Mouse (Mus musculus) MEL (cell line): ENCODE results near the gene Lrrc63. TPM values are rescaled to one million over a fixed set of nuclear protein-coding genes. Genes with fewer than 3 reads are reported as not detected.

Source experiments
- DNase-seq: peaks from one replicate; pipeline ENCODE4 v3.0.0; 2011; ENCODE audit warnings: low read depth, low spot score
- H3K27ac ChIP-seq: 2 replicates; pipeline ENCODE4 v1.5.1; 2012; ENCODE audit warnings: low read depth, mild to moderate bottlenecking, control low read depth, low read length, moderate library complexity; ENCODE audit not compliant: control insufficient read depth
- H3K27me3 ChIP-seq, 2 experiments: fragments of 150-350 bp in 1 of 2; sonication (generic) in 1 of 2; 2 replicates each; pipeline ENCODE4 v1.6.1; 2012; ENCODE audit warnings: low read length in 2 of 2, mild to moderate bottlenecking in 2 of 2, improper control_type of control experiment in 1 of 2, moderate library complexity in 1 of 2; ENCODE audit not compliant: insufficient read depth in 2 of 2, control insufficient read depth in 1 of 2
- H3K36me3 ChIP-seq, 2 experiments: 2 replicates each; pipeline ENCODE4 v1.6.1; 2012 to 2014; ENCODE audit warnings: low read length in 2 of 2, improper control_type of control experiment in 1 of 2, inconsistent platforms in 1 of 2, mild to moderate bottlenecking in 1 of 2; ENCODE audit not compliant: insufficient read depth in 2 of 2, control insufficient read depth in 1 of 2
- H3K4me1 ChIP-seq, 2 experiments: fragments of 150-350 bp in 1 of 2; sonication (generic) in 1 of 2; 2 replicates each; pipeline ENCODE4 v1.6.1; 2012; ENCODE audit warnings: low read length in 2 of 2, improper control_type of control experiment in 1 of 2, mild to moderate bottlenecking in 1 of 2; ENCODE audit not compliant: insufficient read depth in 2 of 2, control insufficient read depth in 1 of 2
- H3K4me3 ChIP-seq, 2 experiments: fragments of 150-350 bp in 1 of 2; sonication (generic) in 1 of 2; 2 replicates each; pipeline ENCODE4 v1.5.1; 2012; ENCODE audit warnings: low read depth in 2 of 2, low read length in 2 of 2, mild to moderate bottlenecking in 2 of 2, moderate library complexity in 2 of 2, control low read depth in 1 of 2, improper control_type of control experiment in 1 of 2; ENCODE audit not compliant: control insufficient read depth in 1 of 2, insufficient read depth in 1 of 2
- H3K79me2 ChIP-seq: 2 replicates; pipeline ENCODE4 v1.6.1; 2012; ENCODE audit warnings: mild to moderate bottlenecking, low read length, moderate library complexity; ENCODE audit not compliant: control insufficient read depth, poor library complexity, insufficient read depth
- H3K9ac ChIP-seq: 2 replicates; pipeline ENCODE4 v1.6.1; 2012; ENCODE audit warnings: low read depth, mild to moderate bottlenecking, control low read depth, low read length, moderate library complexity; ENCODE audit not compliant: control insufficient read depth, poor library complexity, severe bottlenecking
- H3K9me3 ChIP-seq: fragments of 150-350 bp; sonication (generic); replicated peaks from 2 replicates; pipeline ENCODE4 v1.6.1; 2012; ENCODE audit warnings: mild to moderate bottlenecking, low read length, improper control_type of control experiment, moderate library complexity; ENCODE audit not compliant: insufficient read depth
- BHLHE40 ChIP-seq: IDR thresholded peaks from 2 replicates; pipeline ENCODE4 v1.6.1; 2012; ENCODE audit warnings: low read depth, mild to moderate bottlenecking, inconsistent platforms, low read length, improper control_type of control experiment, borderline replicate concordance
- ETS1 ChIP-seq: IDR thresholded peaks from 2 replicates; pipeline ENCODE4 v1.6.1; 2012; ENCODE audit warnings: low read depth, mild to moderate bottlenecking, inconsistent platforms, low read length, improper control_type of control experiment, moderate library complexity
- MAZ ChIP-seq: IDR thresholded peaks from 2 replicates; pipeline ENCODE4 v1.6.1; 2012; ENCODE audit warnings: low read depth, mild to moderate bottlenecking, inconsistent platforms, low read length, improper control_type of control experiment
- MYB ChIP-seq: IDR thresholded peaks from 2 replicates; pipeline ENCODE4 v1.6.1; 2011; ENCODE audit warnings: mild to moderate bottlenecking, low read depth, low read length, improper control_type of control experiment
- MYC ChIP-seq: IDR thresholded peaks from 2 replicates; pipeline ENCODE4 v1.6.1; 2011; ENCODE audit warnings: low read depth, mild to moderate bottlenecking, low read length, improper control_type of control experiment, moderate library complexity
- NELFE ChIP-seq: IDR thresholded peaks from 2 replicates; pipeline ENCODE4 v1.6.1; 2011; ENCODE audit warnings: low read depth, low read length, improper control_type of control experiment
- NRF1 ChIP-seq: IDR thresholded peaks from 2 replicates; pipeline ENCODE4 v1.6.1; 2014; ENCODE audit warnings: low read depth, mild to moderate bottlenecking, inconsistent platforms, low read length, improper control_type of control experiment, moderate library complexity; ENCODE audit not compliant: poor library complexity, insufficient read depth, severe bottlenecking
- POLR2A ChIP-seq, 2 experiments: IDR thresholded peaks; 2 replicates each; pipeline ENCODE4 v1.6.1; 2011 to 2012; ENCODE audit warnings: low read length in 2 of 2, mild to moderate bottlenecking in 2 of 2, control low read depth in 1 of 2, improper control_type of control experiment in 1 of 2, low read depth in 1 of 2, moderate library complexity in 1 of 2; ENCODE audit not compliant: control insufficient read depth in 1 of 2, insufficient read depth in 1 of 2, poor library complexity in 1 of 2
- RAD21 ChIP-seq: IDR thresholded peaks from 2 replicates; pipeline ENCODE4 v1.6.1; 2011; ENCODE audit warnings: mild to moderate bottlenecking, low read depth, low read length, improper control_type of control experiment
- SIN3A ChIP-seq: IDR thresholded peaks from 2 replicates; pipeline ENCODE4 v1.6.1; 2012; ENCODE audit warnings: low read length, improper control_type of control experiment, inconsistent platforms
- SMC3 ChIP-seq: IDR thresholded peaks from 2 replicates; pipeline ENCODE4 v1.6.1; 2011; ENCODE audit warnings: low read depth, low read length, improper control_type of control experiment
- TBP ChIP-seq: IDR thresholded peaks from 2 replicates; pipeline ENCODE4 v1.8.0; 2011; ENCODE audit warnings: low read depth, low read length, improper control_type of control experiment
- TCF12 ChIP-seq: IDR thresholded peaks from 2 replicates; pipeline ENCODE4 v1.6.1; 2014; ENCODE audit warnings: low read depth, mild to moderate bottlenecking, inconsistent platforms, low read length, improper control_type of control experiment, moderate library complexity
- UBTF ChIP-seq: IDR thresholded peaks from 2 replicates; pipeline ENCODE4 v1.6.1; 2012; ENCODE audit warnings: low read depth, mild to moderate bottlenecking, inconsistent platforms, low read length, improper control_type of control experiment, moderate library complexity, borderline replicate concordance; ENCODE audit not compliant: insufficient read depth
- USF1 ChIP-seq: IDR thresholded peaks from 2 replicates; pipeline ENCODE4 v1.6.1; 2014; ENCODE audit warnings: low read depth, mild to moderate bottlenecking, inconsistent platforms, low read length, improper control_type of control experiment, moderate library complexity
- ZC3H11A ChIP-seq: IDR thresholded peaks from 2 replicates; pipeline ENCODE4 v1.6.1; 2012; ENCODE audit warnings: low read depth, mild to moderate bottlenecking, inconsistent platforms, low read length, improper control_type of control experiment
- ZMIZ1 ChIP-seq: IDR thresholded peaks from 2 replicates; pipeline ENCODE4 v1.6.1; 2012; ENCODE audit warnings: low read depth, mild to moderate bottlenecking, inconsistent platforms, low read length, improper control_type of control experiment, moderate library complexity
- polyA plus RNA-seq, 2 experiments: library from polyadenylated mRNA; stranded (reverse) in 1 of 2; unstranded in 1 of 2; fragments of >175 nt in 1 of 2; fragments of >200 nt in 1 of 2; gene quantifications; 2 replicates each; pipeline versions ENCODE4 v1.2.1 to v1.2.4; 2012; ENCODE audit warnings: low replicate concordance in 2 of 2, low read depth in 1 of 2; ENCODE audit not compliant: insufficient read length in 2 of 2, insufficient read depth in 1 of 2, missing spikeins in 1 of 2
- total RNA-seq: library from RNA; depleted of rRNA; stranded (reverse); fragments of 300-350 nt; gene quantifications from 2 replicates; pipeline ENCODE4 v1.2.3, GENCODE M21; 2012

Lrrc63 gene
- total and polyA plus RNA-seq, 3 experiments = not detected

GRCm38 (mm10) chr14:75179255-75179963, 48.7 kb upstream of the Lrrc63 start (continued):
- no peak for TF ChIP-seq UBTF
- peak; percentile 90 for TF ChIP-seq NELFE
- peak; percentile 99 for TF ChIP-seq MYC
- TF ChIP-seq SMC3 = no peak
- TF ChIP-seq MYB = no peak
- TF ChIP-seq TCF12 = peak; percentile 52
- 0 out of 2 replicates have a peak, but pooled peaks have one; percentile 9 for TF ChIP-seq NRF1
- TF ChIP-seq ZC3H11A = no peak
- peak; percentile 80 for TF ChIP-seq USF1
- peak; percentile 56 for TF ChIP-seq ETS1
- peak; percentile 80; the same call in 1 of the 2 replicates for TF ChIP-seq TBP

GRCm38 (mm10) chr14:75178801-75179211, 48.1 kb upstream of the Lrrc63 start:
- Histone ChIP-seq H3K27me3 (no peaks in the 10 kb centered on the region), H3K4me1 (peaks cover 17 to 27% of the 10 kb centered on the region in 2 experiments), H3K79me2 (peaks cover 11% of the 10 kb centered on the region; the same call in 1 of the 2 replicates), H3K27ac (peak overlapping the region; percentile 97), H3K9ac (peak overlapping the region; percentile 78), H3K9me3 (no peaks in the 10 kb centered on the region), H3K36me3 (peaks cover 0 to 33% of the 10 kb centered on the region in 2 experiments; a peak in 2 of 4 replicates), H3K4me3 (peak overlapping the region; percentile 52 to 55)
- TF ChIP-seq MYB (no peak), ZMIZ1 (peak; percentile 80), POLR2A (IDR thresholded peaks at IDR 0.05; ENCODE audit: control insufficient read depth in 1 of 2, insufficient read depth in 1 of 2, low read depth in 1 of 2, low read length in 2 of 2, poor library complexity in 1 of 2) (peak; percentile 12 to 29; a peak in 3 of 4 replicates), USF1 (peak; percentile 26; the same call in 1 of the 2 replicates), TBP (0 out of 2 replicates have a peak, but pooled peaks have one; percentile 5), BHLHE40 (no peak), RAD21 (no peak), MAZ (0 out of 2 replicates have a peak, but pooled peaks have one; percentile 5), SMC3 (no peak), SIN3A (peak; percentile 11; the same call in 1 of the 2 replicates)
- DNase-seq = peak; percentile 79
